Mouse (Mus musculus): ENCODE results near the gene Slc30a5. TPM values are rescaled to one million over a fixed set of nuclear protein-coding genes. Genes with fewer than 3 reads are reported as not detected.
"Not testable (repeated sequence)": the region's sequence is repeated elsewhere in the genome, so short reads cannot be mapped to it uniquely, and the experiment has no call there.

Slc30a5 gene
- polyA plus RNA-seq, 1 experiment from 2014 or later, result 18.9 TPM

DNA sequence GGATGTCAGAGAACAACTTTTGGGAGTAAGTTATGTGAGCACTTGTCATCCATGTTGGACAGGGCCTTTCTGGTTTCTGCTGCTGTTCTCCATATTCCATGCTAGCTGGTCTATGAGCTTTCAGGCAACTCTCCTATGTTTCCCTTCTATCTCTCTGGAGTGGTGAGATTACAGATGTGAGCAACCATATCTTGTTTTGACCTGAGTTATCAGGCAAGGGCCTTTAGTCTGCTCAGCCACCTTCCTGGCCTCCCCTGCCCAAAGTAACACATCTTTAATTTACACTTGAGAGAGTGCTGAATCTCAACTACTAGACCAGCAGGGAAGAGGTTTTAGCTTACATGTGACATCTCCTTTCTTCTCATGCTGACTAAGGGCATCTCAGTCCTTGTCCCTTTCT lies 32.5 kb upstream of the Slc30a5 start:
- peak overlapping the region; percentile 41 for H3K4me2 ChIP-seq (ENCODE audit: low read depth, low read length)
- no peaks in the 10 kb centered on the region for H3K36me3 ChIP-seq (replicated peaks; ENCODE audit: insufficient read depth, low read length)
- H3K4me1 ChIP-seq (ENCODE audit: insufficient read depth), result peaks cover 25% of the 10 kb centered on the region
- no peak overlapping the region for H3K4me3 ChIP-seq (ENCODE audit: low read depth, low read length)
- ATAC-seq (peak; percentile 57), DNase-seq (no peak)
- TF ChIP-seq EP300 (IDR thresholded peaks at IDR 0.05; ENCODE audit: low read depth), result peak; percentile 81
- TF ChIP-seq CTCF (IDR thresholded peaks at IDR 0.05; ENCODE audit: low read depth), result no peak
- no peaks in the 10 kb centered on the region for H3K27me3 ChIP-seq (ENCODE audit: insufficient read depth, low read length)
- H3K27ac ChIP-seq (ENCODE audit: low read depth), result peak overlapping the region; percentile 62
- H3K9ac ChIP-seq (replicated peaks), result 0 out of 2 replicates have a peak overlapping the region, but pooled peaks have one; percentile 8
- H3K9me3 ChIP-seq (ENCODE audit: low read length), result no peaks in the 10 kb centered on the region

DNA sequence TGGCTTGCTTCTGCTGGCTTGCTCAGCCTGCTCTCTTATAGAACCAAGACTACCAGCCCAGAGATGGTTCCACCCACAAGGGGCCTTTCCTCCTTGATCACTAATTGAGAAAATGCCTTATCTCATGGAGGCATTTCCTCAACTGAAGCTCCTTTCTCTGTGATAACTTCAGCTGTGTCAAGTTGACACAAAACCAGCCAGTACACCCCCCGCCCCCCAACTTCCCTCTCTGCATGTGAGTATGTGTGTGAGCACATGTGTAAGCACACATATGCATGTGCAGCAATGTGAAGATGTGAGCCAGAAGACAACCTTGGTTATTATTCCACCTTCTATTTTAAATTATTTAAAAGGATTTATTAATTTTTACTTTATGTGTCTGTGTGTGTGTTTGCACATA lies 30.7 kb upstream of the Slc30a5 start:
- DNase-seq (peak; percentile 32), ATAC-seq (peak; percentile 47; the same call in 1 of the 2 replicates)
- H3K4me3 ChIP-seq (ENCODE audit: low read depth, low read length); H3K9me3 ChIP-seq (ENCODE audit: low read length); H3K36me3 ChIP-seq (replicated peaks; ENCODE audit: insufficient read depth, low read length); H3K4me2 ChIP-seq (ENCODE audit: low read depth, low read length); H3K9ac ChIP-seq (replicated peaks); H3K27me3 ChIP-seq (ENCODE audit: insufficient read depth, low read length): not testable (repeated sequence)
- peak; percentile 42; the same call in 1 of the 2 replicates for TF ChIP-seq EP300 (IDR thresholded peaks at IDR 0.05; ENCODE audit: low read depth)
- Histone ChIP-seq H3K27ac (ENCODE audit: low read depth) (peak overlapping the region; percentile 8; the same call in 1 of the 2 replicates), H3K4me1 (ENCODE audit: insufficient read depth) (peaks cover 25% of the 10 kb centered on the region)
- 50% methylated on average over 1 of the region's 1 CpGs for WGBS (ENCODE audit: insufficient replicate concordance)

DNA sequence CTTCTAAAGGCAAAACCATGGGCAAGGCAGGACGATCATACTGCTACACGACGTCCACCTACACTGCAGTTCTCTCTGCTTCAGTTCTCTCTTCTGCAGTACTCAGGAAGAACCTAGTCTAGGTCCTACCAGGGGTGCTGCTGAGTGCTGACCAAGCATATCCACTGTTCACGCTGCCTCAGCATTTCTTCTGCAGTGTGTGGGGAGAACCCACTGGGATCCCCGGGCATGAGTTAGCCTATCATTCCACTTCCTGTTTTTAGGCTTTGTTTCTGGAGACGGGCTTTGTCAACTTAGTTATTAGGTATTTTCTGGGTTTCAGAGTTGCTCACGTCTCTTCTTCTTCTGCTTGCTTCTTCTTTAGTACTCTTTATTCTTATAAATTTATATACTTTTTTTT lies 25.9 kb upstream of the Slc30a5 start:
- H3K9ac ChIP-seq (replicated peaks), result no peak overlapping the region
- H3K4me2 ChIP-seq (ENCODE audit: low read depth, low read length), result no peak overlapping the region
- DNase-seq, result no peak
- no peaks in the 10 kb centered on the region for H3K9me3 ChIP-seq (ENCODE audit: low read length)
- no peaks in the 10 kb centered on the region for H3K4me1 ChIP-seq (ENCODE audit: insufficient read depth)
- no peak for TF ChIP-seq EP300 (IDR thresholded peaks at IDR 0.05; ENCODE audit: low read depth)
- TF ChIP-seq CTCF (IDR thresholded peaks at IDR 0.05; ENCODE audit: low read depth), result no peak
- H3K36me3 ChIP-seq (replicated peaks; ENCODE audit: insufficient read depth, low read length), result no peaks in the 10 kb centered on the region
- H3K4me3 ChIP-seq (ENCODE audit: low read depth, low read length), result no peak overlapping the region
- no peak overlapping the region for H3K27ac ChIP-seq (ENCODE audit: low read depth)
- WGBS (ENCODE audit: insufficient replicate concordance), result 54% methylated on average over 7 of the region's 7 CpGs
- ATAC-seq, result peak; percentile 45; the same call in 1 of the 2 replicates
- H3K27me3 ChIP-seq (ENCODE audit: insufficient read depth, low read length), result no peaks in the 10 kb centered on the region

DNA sequence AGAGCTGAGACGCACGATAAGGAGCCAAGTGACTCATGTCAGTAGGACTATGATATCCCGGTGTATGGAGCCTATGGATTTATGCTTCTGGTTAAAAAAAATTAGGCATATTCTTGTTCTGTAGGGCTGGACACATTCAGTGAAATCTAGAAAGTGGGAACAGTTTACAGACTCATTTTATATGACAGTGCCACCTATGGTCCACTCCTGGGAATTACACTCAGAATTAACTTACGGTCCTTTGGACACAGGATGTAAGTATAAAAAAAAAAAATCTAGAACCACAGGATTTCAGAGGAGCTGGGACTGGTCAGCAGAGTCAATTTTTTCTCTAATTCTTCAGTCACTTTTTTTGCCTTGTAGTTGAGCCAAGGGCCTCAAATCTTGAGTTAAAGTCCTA lies 20.9 kb upstream of the Slc30a5 start:
- no peak overlapping the region for H3K27ac ChIP-seq (ENCODE audit: low read depth)
- peak; percentile 35 for DNase-seq
- H3K4me1 ChIP-seq (ENCODE audit: insufficient read depth), result no peaks in the 10 kb centered on the region
- ATAC-seq, result 0 out of 2 replicates have a peak, but pooled peaks have one; percentile 31
- H3K4me2 ChIP-seq (ENCODE audit: low read depth, low read length), result no peak overlapping the region
- TF ChIP-seq CTCF (IDR thresholded peaks at IDR 0.05; ENCODE audit: low read depth), result peak; percentile 73
- no peak for TF ChIP-seq EP300 (IDR thresholded peaks at IDR 0.05; ENCODE audit: low read depth)
- H3K9ac ChIP-seq (replicated peaks), result no peak overlapping the region
- no peaks in the 10 kb centered on the region for H3K9me3 ChIP-seq (ENCODE audit: low read length)
- 42% methylated on average over 4 of the region's 4 CpGs for WGBS (ENCODE audit: insufficient replicate concordance)
- H3K4me3 ChIP-seq (ENCODE audit: low read depth, low read length), result no peak overlapping the region
- H3K27me3 ChIP-seq (ENCODE audit: insufficient read depth, low read length), result no peaks in the 10 kb centered on the region
- H3K36me3 ChIP-seq (replicated peaks; ENCODE audit: insufficient read depth, low read length), result no peaks in the 10 kb centered on the region

DNA sequence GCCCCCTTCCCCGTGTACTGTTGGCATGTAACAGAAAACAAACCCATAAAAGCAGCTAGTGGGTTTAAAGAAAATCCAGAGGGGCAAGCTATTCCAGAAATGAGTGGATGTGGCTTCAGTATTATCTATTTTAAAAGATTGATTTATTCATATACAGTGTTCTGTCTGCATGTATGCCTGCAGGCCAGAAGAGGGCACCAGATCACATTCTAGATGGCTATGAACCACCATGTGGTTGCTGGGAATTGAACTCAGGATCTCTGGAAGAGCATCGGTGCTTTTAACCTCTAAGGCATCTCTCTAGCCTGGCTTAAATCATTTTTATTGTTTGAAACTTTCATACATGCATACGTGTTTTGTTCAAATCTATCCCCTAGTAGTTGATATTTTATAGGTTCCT lies 19.9 kb upstream of the Slc30a5 start:
- no peak for DNase-seq
- H3K27ac ChIP-seq (ENCODE audit: low read depth), result no peak overlapping the region
- H3K4me3 ChIP-seq (ENCODE audit: low read depth, low read length), result no peak overlapping the region
- no peaks in the 10 kb centered on the region for H3K9me3 ChIP-seq (ENCODE audit: low read length)
- TF ChIP-seq CTCF (IDR thresholded peaks at IDR 0.05; ENCODE audit: low read depth) (peak; percentile 62), EP300 (IDR thresholded peaks at IDR 0.05; ENCODE audit: low read depth) (no peak)
- H3K9ac ChIP-seq (replicated peaks), result no peak overlapping the region
- 66% methylated on average over 3 of the region's 3 CpGs for WGBS (ENCODE audit: insufficient replicate concordance)
- H3K36me3 ChIP-seq (replicated peaks; ENCODE audit: insufficient read depth, low read length), result no peaks in the 10 kb centered on the region
- ATAC-seq, result no peak
- H3K27me3 ChIP-seq (ENCODE audit: insufficient read depth, low read length), result no peaks in the 10 kb centered on the region
- H3K4me2 ChIP-seq (ENCODE audit: low read depth, low read length), result no peak overlapping the region
- H3K4me1 ChIP-seq (ENCODE audit: insufficient read depth), result no peaks in the 10 kb centered on the region

DNA sequence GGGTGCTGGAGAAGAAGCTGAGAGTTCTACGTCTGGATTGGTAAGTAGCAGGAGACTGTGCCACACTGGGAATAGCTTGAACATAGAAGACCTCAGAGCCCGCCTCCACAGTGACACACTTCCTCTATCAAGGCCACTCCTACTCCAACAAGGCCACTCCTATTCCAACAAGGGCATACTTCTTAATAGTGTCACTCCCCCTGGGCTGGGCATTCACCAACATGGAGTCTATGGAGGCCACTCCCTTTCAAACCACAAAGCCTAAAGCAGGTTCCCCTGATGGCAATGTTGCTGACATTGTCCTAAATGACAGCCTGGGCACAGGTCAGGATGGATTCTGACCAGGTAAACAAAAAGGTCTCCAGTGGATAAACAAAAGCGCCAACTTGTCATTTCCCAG lies 15.9 kb upstream of the Slc30a5 start:
- 86% methylated on average over 3 of the region's 3 CpGs for WGBS (ENCODE audit: insufficient replicate concordance)
- no peak overlapping the region for H3K9ac ChIP-seq (replicated peaks)
- no peak overlapping the region for H3K27ac ChIP-seq (ENCODE audit: low read depth)
- TF ChIP-seq EP300 (IDR thresholded peaks at IDR 0.05; ENCODE audit: low read depth) (no peak), CTCF (IDR thresholded peaks at IDR 0.05; ENCODE audit: low read depth) (no peak)
- peak; percentile 75 for ATAC-seq
- no peaks in the 10 kb centered on the region for H3K27me3 ChIP-seq (ENCODE audit: insufficient read depth, low read length)
- no peak for DNase-seq
- no peak overlapping the region for H3K4me2 ChIP-seq (ENCODE audit: low read depth, low read length)
- no peaks in the 10 kb centered on the region for H3K36me3 ChIP-seq (replicated peaks; ENCODE audit: insufficient read depth, low read length)
- no peak overlapping the region for H3K4me3 ChIP-seq (ENCODE audit: low read depth, low read length)
- no peaks in the 10 kb centered on the region for H3K4me1 ChIP-seq (ENCODE audit: insufficient read depth)
- no peaks in the 10 kb centered on the region for H3K9me3 ChIP-seq (ENCODE audit: low read length)
